Mouse (Mus musculus): ENCODE results near the gene Akap13. TPM values are rescaled to one million over a fixed set of nuclear protein-coding genes. Genes with fewer than 3 reads are reported as not detected.
"Not testable (repeated sequence)": the region's sequence is repeated elsewhere in the genome, so short reads cannot be mapped to it uniquely, and the experiment has no call there.

Gene Akap13
- total and polyA plus RNA-seq, 3 experiments, result 11.4 to 32.5 (median 27.7) TPM

DNA sequence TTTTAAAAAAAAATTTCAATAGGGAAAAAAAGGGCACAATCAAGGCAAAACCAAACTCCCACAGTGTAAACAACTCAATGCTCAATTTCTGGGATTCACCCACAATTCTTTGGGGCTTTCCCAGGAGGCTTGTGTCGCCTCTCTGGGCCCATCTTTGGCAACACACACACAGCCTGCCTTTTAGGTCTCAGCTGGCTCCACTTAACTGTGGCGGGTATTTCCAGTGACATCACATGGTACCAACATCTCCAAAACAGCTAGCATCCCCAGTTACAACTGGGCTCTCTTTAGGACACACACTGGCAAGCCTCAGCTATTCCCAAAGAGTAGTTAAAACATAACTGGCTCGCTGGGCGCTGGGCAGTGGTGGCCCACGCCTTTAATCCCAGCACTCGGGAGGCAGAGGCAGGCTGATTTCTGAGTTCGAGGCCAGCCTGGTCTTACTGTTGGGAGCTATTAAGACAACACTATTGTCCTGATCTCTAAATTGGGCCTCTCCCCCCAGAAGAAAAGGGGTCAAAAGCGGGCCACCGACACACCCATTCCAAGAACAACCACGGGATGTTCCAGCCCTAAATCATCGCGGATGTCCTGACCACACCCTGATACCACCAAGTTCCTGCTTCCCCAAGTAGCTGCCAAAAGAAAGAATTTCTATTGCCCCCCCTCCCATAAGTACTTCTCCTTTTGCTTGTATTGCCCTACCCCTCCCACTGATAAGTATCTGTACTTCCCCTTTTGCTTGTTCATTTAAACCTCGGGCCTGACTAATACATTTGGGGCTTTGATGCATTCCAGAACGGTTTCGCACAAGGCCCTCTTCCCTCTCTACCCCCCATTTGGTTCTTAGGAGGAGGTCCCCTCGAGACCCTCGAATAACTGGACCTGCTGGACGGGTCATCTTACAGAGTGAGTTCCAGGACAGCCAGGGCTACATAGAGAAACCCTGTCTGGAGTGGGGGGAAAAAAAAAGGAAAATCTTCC is 319.1 kb downstream of the Akap13 start:
- H3K4me2 ChIP-seq (ENCODE audit: insufficient read depth, low read depth, poor library complexity, severe bottlenecking); H3K4me3 ChIP-seq (replicated peaks in 1 of 3; ENCODE audit: low read depth in 2 of 3, low read length in 2 of 3, poor library complexity in 1 of 3); H3K27me3 ChIP-seq (replicated peaks); DNase-seq (ENCODE audit: extremely low read depth); dilution Hi-C loops (cut with MboI; ENCODE audit: extremely low pct_ligation_motif_present, extremely low pct_unique_long_range_greater_than_20kb, low sequenced_read_pairs); H3K9ac ChIP-seq (ENCODE audit: insufficient read depth, low read depth); in situ Hi-C loops (cut with MboI; ENCODE audit: low pct_ligation_motif_present, low pct_unique_long_range_greater_than_20kb, low sequenced_read_pairs): not testable (repeated sequence)
- Histone ChIP-seq H3K36me3 (replicated peaks in 1 of 2; ENCODE audit: control insufficient read depth in 1 of 2, insufficient read depth in 1 of 2, low read length in 1 of 2) (peaks cover 82 to 90% of the 10 kb centered on the region in 2 experiments), H3K4me1 (ENCODE audit: control insufficient read depth in 1 of 2, insufficient read depth in 2 of 2) (peaks cover 5 to 28% of the 10 kb centered on the region in 2 experiments; a peak in 3 of 4 replicates), H3K9me3 (replicated peaks; ENCODE audit: low read length) (peaks cover 47% of the 10 kb centered on the region), H3K27ac (ENCODE audit: insufficient read depth, low read depth) (0 out of 2 replicates have a peak overlapping the region, but pooled peaks have one; percentile 24), H3K79me2 (replicated peaks; ENCODE audit: control insufficient read depth, extremely low read depth, insufficient read depth, poor library complexity, severe bottlenecking) (peaks cover 30% of the 10 kb centered on the region)
- TF ChIP-seq SIN3A (IDR thresholded peaks at IDR 0.05; ENCODE audit: low read length), result peak; percentile 51; the same call in 1 of the 2 replicates
- peak; percentile 29; the same call in 1 of the 2 replicates for TF ChIP-seq ZMIZ1 (IDR thresholded peaks at IDR 0.05; ENCODE audit: low read depth, low read length)
- TF ChIP-seq MAZ (IDR thresholded peaks at IDR 0.05; ENCODE audit: low read depth, low read length), result peak; percentile 65; the same call in 1 of the 2 replicates
- TF ChIP-seq IRF4 (IDR thresholded peaks at IDR 0.05; ENCODE audit: low read depth, low read length), result 0 out of 2 replicates have a peak, but pooled peaks have one; percentile 10
- TF ChIP-seq TCF12 (IDR thresholded peaks at IDR 0.05; ENCODE audit: low read depth, low read length), result 0 out of 2 replicates have a peak, but pooled peaks have one; percentile 18
- TF ChIP-seq ETS1 (conservative IDR thresholded peaks at IDR 0.05; ENCODE audit: low read depth, low read length), result peak; percentile 91

DNA sequence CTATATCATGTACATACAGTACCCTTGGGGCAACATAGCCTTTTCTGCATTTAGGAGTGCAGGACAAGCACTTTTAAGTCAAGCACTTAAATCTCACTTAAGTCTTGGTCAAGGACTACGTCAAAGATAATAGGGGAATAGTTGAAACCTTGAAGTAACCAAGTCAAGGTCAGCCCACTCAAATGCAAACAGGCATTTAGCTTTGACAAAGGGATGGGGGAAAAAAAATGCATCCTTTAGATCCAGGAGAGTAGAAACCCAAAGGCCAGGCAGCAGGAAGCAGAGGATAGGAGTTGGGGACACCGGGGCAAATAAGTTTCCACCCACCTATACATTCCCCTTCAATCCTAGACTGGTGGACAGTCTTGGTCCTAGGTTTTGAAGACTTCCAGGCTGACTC is 322.7 kb downstream of the Akap13 start:
- TF ChIP-seq ZKSCAN1 (IDR thresholded peaks at IDR 0.05; ENCODE audit: borderline replicate concordance, low read depth, low read length), result no peak
- H3K27ac ChIP-seq (ENCODE audit: insufficient read depth, low read depth), result no peak overlapping the region
- H3K9me3 ChIP-seq (replicated peaks; ENCODE audit: low read length), result peaks cover 54% of the 10 kb centered on the region
- in situ Hi-C loops (cut with MboI; ENCODE audit: low pct_ligation_motif_present, low pct_unique_long_range_greater_than_20kb, low sequenced_read_pairs), result no loop called here
- no peak overlapping the region for H3K4me2 ChIP-seq (ENCODE audit: insufficient read depth, low read depth, poor library complexity, severe bottlenecking)
- H3K4me1 ChIP-seq (ENCODE audit: control insufficient read depth in 1 of 2, insufficient read depth in 2 of 2), result peaks cover 7 to 33% of the 10 kb centered on the region in 2 experiments
- peak overlapping the region in 1 of 3 experiments; percentile 58 for H3K4me3 ChIP-seq (replicated peaks in 1 of 3; ENCODE audit: low read depth in 2 of 3, low read length in 2 of 3, poor library complexity in 1 of 3)
- H3K27me3 ChIP-seq (replicated peaks), result no peaks in the 10 kb centered on the region
- no peak overlapping the region for H3K9ac ChIP-seq (ENCODE audit: insufficient read depth, low read depth)
- dilution Hi-C loops (cut with MboI; ENCODE audit: extremely low pct_ligation_motif_present, extremely low pct_unique_long_range_greater_than_20kb, low sequenced_read_pairs), result no loop called here
- peaks cover 55% of the 10 kb centered on the region for H3K79me2 ChIP-seq (replicated peaks; ENCODE audit: control insufficient read depth, extremely low read depth, insufficient read depth, poor library complexity, severe bottlenecking)
- DNase-seq (ENCODE audit: extremely low read depth), result no peak
- H3K36me3 ChIP-seq (replicated peaks in 1 of 2; ENCODE audit: control insufficient read depth in 1 of 2, insufficient read depth in 1 of 2, low read length in 1 of 2), result peaks cover 63 to 68% of the 10 kb centered on the region in 2 experiments

DNA sequence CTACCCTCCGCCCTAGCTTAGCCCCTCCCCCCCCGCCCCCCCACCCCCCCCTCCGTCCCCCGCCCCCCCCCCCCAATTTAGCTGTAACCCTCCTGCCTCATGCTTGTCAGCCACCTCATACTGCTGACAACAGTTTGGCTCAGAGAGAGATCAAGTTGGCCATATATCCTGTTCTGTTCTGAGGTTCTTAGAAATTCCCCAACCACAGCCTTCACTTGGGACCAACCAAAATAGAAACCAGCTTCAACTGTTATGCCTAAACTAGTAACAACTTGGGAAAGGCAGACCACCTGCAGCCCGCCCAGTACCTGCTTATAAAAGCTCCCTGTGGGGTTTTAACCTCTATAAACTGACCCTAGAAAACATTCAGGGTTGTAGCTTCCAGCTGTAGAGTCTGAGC is 325.5 kb downstream of the Akap13 start:
- Histone ChIP-seq H3K79me2 (replicated peaks; ENCODE audit: control insufficient read depth, extremely low read depth, insufficient read depth, poor library complexity, severe bottlenecking) (peaks cover 48% of the 10 kb centered on the region), H3K27ac (ENCODE audit: insufficient read depth, low read depth) (peak overlapping the region; percentile 29; the same call in 1 of the 2 replicates), H3K36me3 (replicated peaks in 1 of 2; ENCODE audit: control insufficient read depth in 1 of 2, insufficient read depth in 1 of 2, low read length in 1 of 2) (peaks cover 43 to 48% of the 10 kb centered on the region in 2 experiments), H3K9me3 (replicated peaks; ENCODE audit: low read length) (peaks cover 43% of the 10 kb centered on the region), H3K4me1 (ENCODE audit: control insufficient read depth in 1 of 2, insufficient read depth in 2 of 2) (peaks cover 14 to 47% of the 10 kb centered on the region in 2 experiments), H3K4me2 (ENCODE audit: insufficient read depth, low read depth, poor library complexity, severe bottlenecking) (peak overlapping the region; percentile 79), H3K27me3 (replicated peaks) (no peaks in the 10 kb centered on the region), H3K9ac (ENCODE audit: insufficient read depth, low read depth) (peak overlapping the region; percentile 94), H3K4me3 (replicated peaks in 1 of 3; ENCODE audit: low read depth in 2 of 3, low read length in 2 of 3, poor library complexity in 1 of 3) (peak overlapping the region; percentile 76 to 94 (median 79))
- no peak for DNase-seq (ENCODE audit: extremely low read depth)
- in situ Hi-C loops (cut with MboI; ENCODE audit: low pct_ligation_motif_present, low pct_unique_long_range_greater_than_20kb, low sequenced_read_pairs), result no loop called here
- TF ChIP-seq MXI1 (IDR thresholded peaks at IDR 0.05; ENCODE audit: low read depth, low read length) (no peak), TCF12 (IDR thresholded peaks at IDR 0.05; ENCODE audit: low read depth, low read length) (peak; percentile 83), NELFE (IDR thresholded peaks at IDR 0.05; ENCODE audit: low read depth, low read length) (0 out of 2 replicates have a peak, but pooled peaks have one; percentile 31), EP300 (IDR thresholded peaks at IDR 0.05; ENCODE audit: low read length) (peak; percentile 72; the same call in 1 of the 2 replicates), TBP (conservative IDR thresholded peaks at IDR 0.05; ENCODE audit: low read depth, low read length) (no peak), MAX (IDR thresholded peaks at IDR 0.05; ENCODE audit: low read length) (0 out of 2 replicates have a peak, but pooled peaks have one; percentile 18), MEF2A (IDR thresholded peaks at IDR 0.05; ENCODE audit: borderline replicate concordance, low read depth, low read length) (peak; percentile 98), ZC3H11A (IDR thresholded peaks at IDR 0.05; ENCODE audit: low read depth, low read length) (no peak), CHD2 (IDR thresholded peaks at IDR 0.05; ENCODE audit: low read length) (0 out of 2 replicates have a peak, but pooled peaks have one; percentile 38), BHLHE40 (IDR thresholded peaks at IDR 0.05; ENCODE audit: low read depth, low read length) (peak; percentile 44), ZMIZ1 (IDR thresholded peaks at IDR 0.05; ENCODE audit: low read depth, low read length) (peak; percentile 36; the same call in 1 of the 2 replicates), USF2 (conservative IDR thresholded peaks at IDR 0.05; ENCODE audit: low read depth, low read length) (no peak), JUN (IDR thresholded peaks at IDR 0.05; ENCODE audit: insufficient read depth, low read depth, low read length) (no peak), ETS1 (conservative IDR thresholded peaks at IDR 0.05; ENCODE audit: low read depth, low read length) (peak; percentile 89), SIN3A (IDR thresholded peaks at IDR 0.05; ENCODE audit: low read length) (0 out of 2 replicates have a peak, but pooled peaks have one; percentile 31), IRF4 (IDR thresholded peaks at IDR 0.05; ENCODE audit: low read depth, low read length) (peak; percentile 80), UBTF (IDR thresholded peaks at IDR 0.05; ENCODE audit: low read depth, low read length) (no peak), MAZ (IDR thresholded peaks at IDR 0.05; ENCODE audit: low read depth, low read length) (peak; percentile 73), USF1 (IDR thresholded peaks at IDR 0.05; ENCODE audit: low read depth, low read length) (no peak)
- dilution Hi-C loops (cut with MboI; ENCODE audit: extremely low pct_ligation_motif_present, extremely low pct_unique_long_range_greater_than_20kb, low sequenced_read_pairs), result no loop called here
